Mouse (Mus musculus): ENCODE results near the gene Gapdhs. TPM values are rescaled to one million over a fixed set of nuclear protein-coding genes. Genes with fewer than 3 reads are reported as not detected.

Gapdhs gene
- polyA plus RNA-seq, 1 experiment from 2014 or later: 0.46 TPM

DNA sequence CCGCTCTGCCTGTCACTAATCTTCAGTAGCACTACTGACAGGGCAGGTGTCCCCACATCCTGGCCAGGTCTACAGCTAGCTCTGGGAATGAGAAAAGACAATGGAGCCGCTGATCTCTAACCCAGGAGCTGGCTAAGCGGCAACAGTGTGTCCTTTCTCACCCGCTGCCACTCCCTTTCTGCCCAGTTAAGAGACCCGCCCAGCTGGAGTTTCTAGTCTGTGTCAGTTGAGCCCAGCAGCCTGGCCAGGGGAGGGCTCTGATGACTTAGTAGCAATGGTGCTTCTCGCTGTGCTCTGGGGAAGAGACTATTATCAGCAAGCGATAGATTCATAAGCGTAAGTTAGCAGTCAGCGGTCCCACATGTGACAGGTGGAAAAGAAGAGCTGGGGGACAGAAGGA, 25.8 kb upstream of the Gapdhs start:
- TF ChIP-seq CTCF (IDR thresholded peaks at IDR 0.05): no peak
- no peak for ATAC-seq
- ChIA-PET POLR2A (no interaction called here), CTCF (no interaction called here)
- DNase-seq (ENCODE audit: low read depth, low spot score): no peak
- peaks cover 7% of the 10 kb centered on the region for H3K27me3 ChIP-seq
- in situ Hi-C loops (cut with MboI; ENCODE audit: low pct_unique_long_range_greater_than_20kb): no loop called here

DNA sequence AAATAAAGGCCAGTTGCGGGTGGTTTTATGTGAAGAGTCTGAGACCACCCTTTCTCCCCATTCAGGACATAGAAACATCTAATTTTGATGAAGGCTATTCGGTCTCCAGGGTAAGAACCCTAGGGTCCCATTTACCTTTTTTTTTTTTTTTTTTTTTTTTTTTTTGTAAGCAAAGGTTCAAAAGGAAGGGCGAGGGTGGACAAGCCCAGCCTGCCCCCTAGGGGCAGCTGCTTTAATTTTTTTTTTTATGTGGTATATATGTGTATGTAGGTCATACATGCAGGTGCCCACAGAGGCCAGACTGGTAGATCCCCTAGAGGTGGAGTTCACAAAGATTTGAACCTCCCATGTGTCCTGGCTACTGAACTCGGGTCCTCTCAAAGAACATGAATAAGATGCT, 22.9 kb upstream of the Gapdhs start:
- CTCF ChIA-PET: interaction anchor here (0.9 kb wide), 1 partner anchor 8 kb away, joined by 4 read pairs; no protein-coding TSS in a partner anchor
- no peak for ATAC-seq
- in situ Hi-C loops (cut with MboI; ENCODE audit: low pct_unique_long_range_greater_than_20kb): no loop called here
- no peak for DNase-seq (ENCODE audit: low read depth, low spot score)
- TF ChIP-seq CTCF (IDR thresholded peaks at IDR 0.05): peak; percentile 48
- POLR2A ChIA-PET: no interaction called here
- H3K27me3 ChIP-seq: peaks cover 8% of the 10 kb centered on the region

DNA sequence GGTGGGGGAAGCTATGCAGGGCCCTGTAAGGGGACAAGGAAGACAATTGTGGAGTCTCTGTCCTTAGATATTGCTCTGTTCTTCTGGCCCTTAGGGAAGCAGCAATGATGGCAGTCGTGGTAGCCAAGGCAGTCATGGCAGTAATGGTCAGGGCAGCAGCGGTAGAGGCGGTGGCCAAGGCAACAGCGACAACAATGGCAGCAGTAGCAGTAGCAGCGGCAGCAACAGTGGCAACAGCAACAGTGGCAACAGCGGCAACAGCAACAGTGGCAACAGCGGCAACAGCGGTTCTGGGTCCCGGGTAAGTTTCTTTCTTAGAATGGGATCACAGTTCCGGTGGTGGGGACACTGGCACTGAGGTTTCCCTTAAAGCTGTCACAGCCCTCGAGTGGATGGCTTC, 21.7 kb upstream of the Gapdhs start:
- no peak for DNase-seq (ENCODE audit: low read depth, low spot score)
- no peak for ATAC-seq
- no peak for TF ChIP-seq CTCF (IDR thresholded peaks at IDR 0.05)
- ChIA-PET POLR2A (no interaction called here), CTCF (no interaction called here)
- in situ Hi-C loops (cut with MboI; ENCODE audit: low pct_unique_long_range_greater_than_20kb): no loop called here
- peaks cover 8% of the 10 kb centered on the region for H3K27me3 ChIP-seq

DNA sequence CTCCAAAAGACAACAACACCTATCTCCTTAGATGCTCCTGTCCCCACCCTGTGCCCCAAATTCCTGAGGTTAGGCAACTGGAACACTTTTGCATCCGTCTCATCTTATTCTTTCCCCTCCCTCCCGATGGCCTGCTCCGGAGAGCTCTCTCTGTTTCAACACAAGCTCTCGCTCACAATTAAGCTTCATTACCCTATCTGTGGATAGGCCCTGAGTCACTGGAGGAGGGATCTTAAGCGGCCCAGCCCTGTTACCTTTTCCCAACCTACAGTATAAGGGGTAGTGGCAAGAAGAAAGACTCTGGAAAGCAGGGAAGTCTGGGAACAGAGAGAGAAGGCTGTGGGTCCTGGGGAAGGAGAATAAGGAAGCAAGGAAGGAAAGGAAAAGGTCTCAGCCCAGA, 20.0 kb upstream of the Gapdhs start, which contains the start of gene Dmkn:
TSS of gene Dmkn (plus strand) at position 301 of the 400 bp plus-strand sequence.
- in situ Hi-C loops (cut with MboI; ENCODE audit: low pct_unique_long_range_greater_than_20kb): no loop called here
- POLR2A ChIA-PET: no interaction called here
- ATAC-seq (no peak), DNase-seq (ENCODE audit: low read depth, low spot score) (no peak)
- peaks cover 7% of the 10 kb centered on the region for H3K27me3 ChIP-seq
- TF ChIP-seq CTCF (IDR thresholded peaks at IDR 0.05): no peak
- CTCF ChIA-PET: no interaction called here

DNA sequence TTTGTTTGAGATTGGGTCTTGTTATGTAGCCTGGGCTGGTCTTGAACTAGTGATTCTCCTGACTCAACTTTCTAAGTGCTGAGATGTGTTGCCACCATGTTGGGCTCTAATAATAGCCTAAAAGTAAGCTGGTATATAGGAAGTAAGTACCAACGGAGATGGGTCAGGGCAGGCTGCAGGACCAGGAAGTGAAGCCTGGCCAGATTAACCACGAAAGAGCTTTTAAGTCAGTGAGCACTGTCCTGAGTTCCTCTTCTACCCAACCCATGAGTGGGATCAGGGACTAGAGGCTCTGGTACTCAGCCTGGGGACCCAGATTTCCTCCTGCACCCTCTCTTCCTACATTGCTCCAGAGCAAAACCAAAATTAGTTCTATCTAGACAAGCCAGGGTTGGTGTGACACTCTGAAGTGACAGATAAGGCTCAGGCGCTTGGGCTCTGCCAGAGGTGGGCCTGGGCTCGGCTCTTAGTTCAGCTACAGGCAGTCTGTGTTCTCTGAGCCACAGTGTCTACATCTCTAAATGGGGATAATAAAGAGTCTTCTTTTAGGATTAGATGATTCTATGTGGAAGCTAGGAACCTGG, 18.4 kb upstream of the Gapdhs start:
- in situ Hi-C loops (cut with MboI; ENCODE audit: low pct_unique_long_range_greater_than_20kb): no loop called here
- POLR2A ChIA-PET: no interaction called here
- TF ChIP-seq CTCF (IDR thresholded peaks at IDR 0.05): no peak
- CTCF ChIA-PET: no interaction called here
- DNase-seq (ENCODE audit: low read depth, low spot score) (no peak), ATAC-seq (no peak)
- H3K27me3 ChIP-seq: peaks cover 3% of the 10 kb centered on the region

DNA sequence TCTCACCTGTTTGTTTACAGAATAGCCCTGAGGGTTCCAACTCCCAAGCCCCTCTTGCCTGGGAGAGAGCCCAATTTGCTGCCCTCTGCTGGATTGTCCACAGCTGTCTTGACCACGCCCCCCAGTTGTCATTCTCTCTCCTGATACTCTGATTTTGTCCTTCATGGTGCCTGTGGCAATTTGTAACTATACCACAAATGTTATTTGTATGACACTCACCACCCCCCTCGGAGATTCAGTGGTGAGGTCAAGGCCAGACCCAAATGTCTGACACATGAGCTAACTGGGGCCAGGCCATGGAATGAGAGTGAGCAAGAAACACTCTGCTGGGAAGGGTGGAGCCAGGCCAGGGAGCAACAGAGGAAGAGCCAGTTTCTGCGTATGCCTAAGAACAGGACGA, 15.4 kb upstream of the Gapdhs start:
- CTCF ChIA-PET: interaction anchor here (1.0 to 2.0 kb wide), 5 partner anchors 12 to 106 kb away, joined by 3 to 9 read pairs (median 4); no protein-coding TSS in a partner anchor
- H3K27me3 ChIP-seq: peaks cover under 1% of the 10 kb centered on the region
- ATAC-seq: peak; percentile 66
- POLR2A ChIA-PET: no interaction called here
- in situ Hi-C loops (cut with MboI; ENCODE audit: low pct_unique_long_range_greater_than_20kb): no loop called here
- no peak for TF ChIP-seq CTCF (IDR thresholded peaks at IDR 0.05)
- peak; percentile 30 for DNase-seq (ENCODE audit: low read depth, low spot score)

DNA sequence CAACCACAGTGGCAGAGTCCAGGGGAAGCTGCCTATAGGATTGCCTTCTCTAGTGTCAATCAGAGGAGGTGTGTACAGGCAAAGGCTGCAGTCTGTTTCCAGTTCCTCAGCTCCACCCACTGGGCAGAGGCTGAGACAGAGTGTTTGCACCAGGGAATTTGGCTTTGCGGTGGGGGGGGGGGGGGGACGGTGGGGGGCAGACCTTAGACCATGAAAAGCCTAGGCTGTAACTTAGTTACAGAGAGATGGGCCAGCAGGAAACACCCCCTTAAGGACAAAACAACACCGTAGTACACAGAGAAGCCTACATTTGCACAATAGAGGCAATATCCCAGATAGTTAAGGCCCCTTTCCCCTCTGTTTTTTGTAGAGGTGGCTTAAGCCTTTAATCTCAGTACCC, 13.5 kb upstream of the Gapdhs start:
- TF ChIP-seq CTCF (IDR thresholded peaks at IDR 0.05): no peak
- ATAC-seq: no peak
- in situ Hi-C loops (cut with MboI; ENCODE audit: low pct_unique_long_range_greater_than_20kb): no loop called here
- POLR2A ChIA-PET: no interaction called here
- CTCF ChIA-PET: no interaction called here
- DNase-seq (ENCODE audit: low read depth, low spot score): no peak
- no peaks in the 10 kb centered on the region for H3K27me3 ChIP-seq

DNA sequence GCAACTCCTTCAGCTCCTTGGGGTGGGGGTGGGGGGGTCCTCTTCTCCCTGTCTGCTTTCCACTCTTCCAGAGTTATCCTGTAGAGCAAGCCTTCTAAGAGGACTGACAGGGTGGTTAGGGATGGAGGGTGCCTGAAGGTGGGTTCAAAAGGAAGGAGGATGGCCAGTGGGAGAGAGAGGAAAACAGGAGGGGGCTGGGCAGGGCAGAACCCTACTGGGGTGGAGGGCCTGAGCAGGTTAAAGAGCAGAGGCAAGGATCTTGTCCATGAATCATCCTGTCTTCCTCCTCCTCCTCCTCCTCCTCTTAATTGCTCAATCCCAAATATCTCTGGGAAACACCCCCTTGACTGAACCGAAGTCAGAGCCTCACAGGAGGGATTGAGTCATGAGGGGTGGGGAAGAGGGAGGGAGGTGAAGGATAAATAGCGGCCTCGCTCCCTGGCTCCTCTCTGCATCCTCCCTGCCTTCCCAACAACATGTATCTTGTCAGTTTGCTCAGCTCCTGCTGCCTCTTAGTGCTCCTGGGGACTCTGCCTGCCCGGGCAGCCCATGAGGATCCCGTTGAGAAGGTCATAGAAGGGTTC, 7.7 kb upstream of the Gapdhs start, which contains the start of gene Sbsn:
TSS of gene Sbsn (plus strand) at position 386 of the 584 bp plus-strand sequence.
- in situ Hi-C loops (cut with MboI; ENCODE audit: low pct_unique_long_range_greater_than_20kb): no loop called here
- no peaks in the 10 kb centered on the region for H3K27me3 ChIP-seq
- ATAC-seq (no peak), DNase-seq (ENCODE audit: low read depth, low spot score) (no peak)
- TF ChIP-seq CTCF (IDR thresholded peaks at IDR 0.05): no peak
- ChIA-PET CTCF (no interaction called here), POLR2A (interaction anchor here (0.8 kb wide), 1 partner anchor 20 kb away, joined by 4 read pairs; no protein-coding TSS in a partner anchor)

DNA sequence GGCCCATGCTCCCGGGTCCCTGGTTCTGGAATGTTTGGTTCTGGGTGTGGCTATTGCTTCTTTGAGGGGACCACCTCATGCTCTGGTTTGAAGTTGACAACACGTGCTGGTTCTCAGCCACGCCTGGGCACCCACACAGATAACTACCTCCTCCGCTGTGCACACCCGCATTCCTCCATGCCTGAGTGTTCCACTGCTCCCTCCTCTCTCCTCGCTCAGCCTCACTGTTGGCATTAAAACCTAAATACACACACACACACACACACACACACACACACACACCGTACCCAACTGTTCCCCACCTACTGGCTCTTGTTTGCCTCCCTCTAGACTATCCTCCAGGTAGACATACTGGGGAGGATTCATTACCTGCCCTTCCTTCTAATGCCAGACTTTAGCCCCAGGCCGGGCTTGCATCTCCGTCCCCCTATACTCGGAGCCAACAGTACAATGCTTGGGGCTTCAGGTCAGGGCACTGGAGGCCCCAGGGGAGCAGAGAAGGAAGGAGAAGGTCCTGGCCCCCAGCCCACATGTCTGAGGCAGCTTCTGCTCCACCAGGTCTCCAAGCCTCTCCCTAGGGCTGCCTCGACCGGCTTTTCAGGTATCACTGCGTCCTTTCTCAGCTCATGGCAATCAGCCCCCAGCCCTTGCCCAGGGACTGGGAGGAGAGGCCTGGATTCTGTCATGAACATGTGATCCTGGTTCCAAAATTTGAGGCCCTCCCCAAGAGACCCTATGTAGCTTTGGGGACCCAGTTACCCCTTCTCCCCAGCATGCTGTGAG, 6.5 kb upstream of the Gapdhs start:
- no peak for TF ChIP-seq CTCF (IDR thresholded peaks at IDR 0.05)
- POLR2A ChIA-PET: interaction anchor here (0.8 kb wide), 1 partner anchor 19 kb away, joined by 4 read pairs; no protein-coding TSS in a partner anchor
- ATAC-seq: no peak
- DNase-seq (ENCODE audit: low read depth, low spot score): no peak
- CTCF ChIA-PET: no interaction called here
- H3K27me3 ChIP-seq: no peaks in the 10 kb centered on the region
- in situ Hi-C loops (cut with MboI; ENCODE audit: low pct_unique_long_range_greater_than_20kb): no loop called here

DNA sequence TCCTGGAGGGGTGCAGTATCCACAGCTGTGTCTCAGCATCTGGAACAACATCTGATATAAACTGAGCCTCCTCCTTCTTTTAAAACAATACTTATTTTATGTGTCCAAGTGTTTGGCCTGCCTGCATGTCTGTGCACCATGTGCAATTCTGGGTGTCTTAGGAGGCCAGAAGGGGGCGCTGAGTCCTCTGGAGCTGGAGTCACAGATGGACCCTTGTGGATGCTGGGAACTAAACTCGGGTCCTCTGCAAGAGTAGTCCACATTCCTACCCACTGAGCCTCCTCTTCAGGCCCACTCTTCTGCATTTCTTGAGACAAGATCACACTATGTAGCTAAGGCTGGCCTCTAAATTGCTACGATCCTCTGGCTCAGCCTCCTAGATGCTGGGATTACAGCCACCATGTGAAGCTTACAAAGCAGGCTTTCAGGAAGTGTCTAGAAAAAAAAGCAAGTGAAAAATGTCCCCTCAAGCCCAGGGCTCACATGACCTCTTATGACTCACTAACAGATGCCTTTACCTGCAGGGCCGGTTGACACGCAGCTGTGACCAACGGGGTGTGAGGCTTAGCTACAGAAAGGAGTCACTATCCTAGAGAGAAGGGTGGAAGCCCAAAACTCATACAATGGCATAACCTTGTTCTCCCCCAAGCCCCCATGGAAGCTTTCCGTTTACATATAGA, 4.2 kb upstream of the Gapdhs start:
- no peaks in the 10 kb centered on the region for H3K27me3 ChIP-seq
- ATAC-seq (no peak), DNase-seq (ENCODE audit: low read depth, low spot score) (no peak)
- in situ Hi-C loops (cut with MboI; ENCODE audit: low pct_unique_long_range_greater_than_20kb): no loop called here
- TF ChIP-seq CTCF (IDR thresholded peaks at IDR 0.05): no peak
- ChIA-PET CTCF (interaction anchor here (2.5 to 4.3 kb wide), 2 partner anchors 11 to 17 kb away, joined by 9 to 19 read pairs; partner anchors contain the start of gene Tmem147), POLR2A (no interaction called here)
